Mouse (Mus musculus): Measurements from ENCODE around the gene Catsperd.
"Not testable (repeated sequence)": the region's sequence is repeated elsewhere in the genome, so short reads cannot be mapped to it uniquely, and the experiment has no call there.

The Catsperd gene

DNA sequence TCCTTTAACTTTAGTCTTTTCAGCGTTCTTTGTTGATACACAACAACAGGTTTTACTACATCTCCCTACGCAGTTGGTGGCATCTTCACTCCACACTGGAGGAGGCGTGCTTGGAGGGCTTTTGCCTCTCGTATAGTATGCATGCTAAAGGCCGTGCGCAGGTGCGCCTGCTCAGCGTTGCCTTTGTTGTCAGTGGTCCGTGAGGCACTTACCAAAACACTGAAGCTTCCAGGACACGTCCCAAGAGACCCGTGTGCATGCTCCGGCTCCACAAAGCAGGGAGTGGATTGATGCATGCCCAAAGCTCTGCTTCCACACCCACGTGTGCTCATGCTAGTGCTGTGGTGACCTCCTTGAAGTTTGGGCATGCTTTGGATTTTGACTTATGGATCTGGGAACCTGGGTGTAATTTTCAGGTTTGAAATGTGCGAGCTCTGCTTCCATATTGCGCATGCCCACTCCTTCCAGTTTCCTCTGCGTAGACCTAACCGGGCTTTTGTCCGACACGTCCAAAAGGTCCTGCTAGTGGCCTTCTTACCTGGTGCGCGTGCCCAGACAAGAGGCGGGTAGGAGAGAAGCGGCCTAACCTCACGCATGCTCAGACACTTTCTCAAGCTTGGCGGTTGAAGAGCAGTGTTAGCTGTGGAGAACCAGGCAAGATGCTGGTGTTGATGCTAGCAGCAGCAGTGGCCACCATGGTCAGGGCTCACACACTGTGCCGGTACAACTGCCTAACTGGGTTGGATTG, at the start of gene Catsperd:
TSS of gene Catsperd (plus strand) at position 614 of the 748 bp plus-strand sequence.
- DNase-seq, result peak; percentile 56 to 75

DNA sequence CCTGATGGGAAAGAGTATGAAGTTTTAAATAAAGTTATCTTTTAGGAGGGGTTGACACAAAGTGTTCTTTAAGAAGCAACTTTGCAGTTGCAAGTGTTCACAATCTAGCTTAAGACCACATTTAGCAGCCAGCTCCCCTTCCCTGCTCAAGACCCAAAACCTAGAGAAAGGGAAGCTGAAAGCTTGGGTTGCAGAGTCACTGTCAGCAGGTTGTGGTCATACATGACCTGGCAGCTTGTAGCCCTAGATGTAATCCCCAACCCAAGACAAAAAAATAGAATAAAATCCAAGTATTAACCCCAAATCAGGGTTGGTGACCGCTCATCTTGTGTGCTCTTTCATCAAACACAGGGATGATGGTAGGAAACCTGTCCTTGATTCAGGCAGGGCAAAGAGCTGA, 44.9 kb upstream of the Catsperd start:
- no peak for DNase-seq

DNA sequence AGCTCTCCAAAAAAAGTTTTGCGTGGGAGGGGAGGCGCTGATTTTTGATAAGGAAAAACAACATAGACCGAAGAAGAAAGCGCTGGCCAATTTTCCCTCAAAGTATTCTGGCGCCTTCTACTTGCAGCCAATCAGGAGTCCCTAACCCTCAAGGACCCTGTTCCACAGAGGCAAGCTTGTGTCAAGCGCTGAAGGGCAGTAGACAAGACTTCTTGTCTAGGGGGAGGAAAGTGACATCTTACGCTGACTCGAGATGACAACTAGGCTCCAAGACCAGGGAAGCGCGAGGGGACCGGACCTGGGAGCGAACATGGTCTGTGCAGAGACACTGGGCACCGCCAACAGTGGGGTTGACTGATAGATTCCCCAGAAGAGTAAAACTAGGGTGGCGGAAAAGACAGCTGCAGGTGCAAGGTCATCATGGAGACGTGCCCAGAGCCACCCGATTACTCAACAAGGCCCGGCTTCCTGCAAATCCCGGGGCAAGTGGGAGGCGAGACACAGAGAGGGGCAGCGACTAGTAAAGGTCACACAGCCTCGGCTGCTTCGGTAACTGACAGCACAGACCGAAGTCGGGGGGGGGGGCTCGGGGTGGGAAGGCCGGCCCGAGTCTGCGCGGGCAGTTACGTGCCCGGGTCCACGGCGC, 44.2 kb upstream of the Catsperd start:
- no peak for DNase-seq

DNA sequence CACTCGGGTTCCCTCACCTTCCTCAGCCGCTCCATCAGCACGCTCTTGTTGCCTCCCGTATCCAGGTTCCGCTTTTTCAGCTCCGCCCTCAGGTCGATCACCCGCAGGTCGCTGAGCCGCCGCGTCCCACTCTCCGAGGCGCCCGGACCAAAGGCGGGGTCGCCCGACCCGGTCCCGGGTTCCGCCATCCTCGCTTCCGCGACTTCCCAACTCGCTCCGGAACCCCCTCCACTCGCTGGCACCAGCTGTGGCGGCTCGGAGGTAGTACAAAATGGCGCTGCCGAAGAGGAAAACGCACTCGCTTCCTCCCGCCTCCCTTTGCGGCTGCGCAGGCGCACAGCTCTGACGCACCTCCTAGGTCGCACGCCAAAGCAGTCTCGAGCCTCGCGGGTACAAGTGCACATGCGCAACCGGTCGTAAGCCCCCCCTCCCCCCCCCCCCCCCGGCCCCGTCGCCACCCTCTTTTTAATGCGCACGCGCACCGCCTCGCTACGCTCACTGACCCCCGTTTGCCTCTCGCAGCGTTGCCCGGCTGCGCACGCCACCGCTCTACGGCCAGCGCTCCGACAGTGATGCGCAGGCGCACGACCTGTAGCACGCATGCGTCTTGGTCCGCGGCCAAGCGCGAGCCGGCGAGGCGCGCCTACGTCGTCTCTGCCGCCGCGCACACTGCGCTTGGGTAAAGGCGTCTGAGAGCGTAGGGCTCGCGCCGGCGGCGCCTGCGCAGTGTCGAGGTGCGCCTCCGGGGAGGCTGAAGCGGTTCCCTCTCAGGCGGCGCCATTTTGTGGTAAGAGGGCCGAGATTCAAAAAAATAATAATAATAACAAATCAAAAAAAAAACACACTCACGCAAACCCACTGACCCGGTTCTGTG, 43.4 kb upstream of the Catsperd start, which contains the start of the genes Safb2 and Safb:
TSS of gene Safb2 (minus strand) at position 329 of the 874 bp plus-strand sequence.
TSS of gene Safb (plus strand) at position 569 of the 874 bp plus-strand sequence.
- DNase-seq, result peak; percentile 99 to 100

DNA sequence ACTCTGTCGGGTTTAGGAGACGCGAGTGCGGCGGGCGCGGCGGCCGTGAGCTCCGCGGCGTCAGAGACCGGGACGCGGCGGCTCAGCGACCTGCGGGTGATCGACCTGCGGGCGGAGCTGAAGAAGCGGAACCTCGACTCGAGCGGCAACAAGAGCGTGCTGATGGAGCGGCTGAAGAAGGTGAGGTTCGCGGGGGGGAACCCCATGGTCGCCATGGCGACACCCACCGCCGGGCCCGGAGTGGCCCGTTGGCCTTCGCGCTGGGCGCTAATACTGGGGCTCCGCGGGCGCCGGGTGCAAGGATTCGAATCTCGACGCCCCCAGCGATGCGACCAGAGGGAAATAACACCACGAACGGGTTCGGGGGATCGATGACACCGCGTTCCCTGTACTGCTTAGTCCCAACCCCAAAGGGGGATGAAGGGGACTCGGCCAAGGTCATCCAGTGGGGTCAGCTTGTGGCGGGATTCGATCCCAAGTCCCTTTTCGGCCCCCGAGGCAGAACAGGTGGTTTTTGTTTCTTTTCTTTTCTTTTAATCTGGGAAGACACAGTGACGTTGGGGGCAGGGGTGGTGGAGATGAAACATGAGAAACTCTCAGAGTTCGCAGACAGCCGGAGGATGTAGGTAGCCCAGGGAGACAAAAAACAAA, 42.6 kb upstream of the Catsperd start:
- DNase-seq, result peak; percentile 63 to 76

DNA sequence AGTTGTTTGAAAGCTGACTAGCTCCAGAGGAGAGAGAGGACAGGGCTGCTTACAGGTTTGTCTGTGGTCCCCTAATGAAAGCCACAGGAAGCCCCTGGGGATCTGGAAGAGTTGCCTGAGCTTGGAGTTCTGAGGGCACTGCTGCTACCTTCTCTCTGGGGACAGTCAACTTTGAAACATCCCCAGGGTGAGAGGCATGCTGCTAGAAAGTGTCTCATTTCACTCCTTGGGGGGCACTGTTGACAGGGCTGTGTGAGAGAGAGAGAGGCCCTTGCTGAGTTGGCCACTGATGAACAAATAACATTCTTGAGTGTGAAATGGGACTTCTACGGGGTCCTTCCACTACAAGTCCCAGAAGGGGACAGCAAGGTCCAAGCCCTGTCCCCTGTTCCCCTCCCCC, 40.2 kb upstream of the Catsperd start:
- DNase-seq, result no peak

DNA sequence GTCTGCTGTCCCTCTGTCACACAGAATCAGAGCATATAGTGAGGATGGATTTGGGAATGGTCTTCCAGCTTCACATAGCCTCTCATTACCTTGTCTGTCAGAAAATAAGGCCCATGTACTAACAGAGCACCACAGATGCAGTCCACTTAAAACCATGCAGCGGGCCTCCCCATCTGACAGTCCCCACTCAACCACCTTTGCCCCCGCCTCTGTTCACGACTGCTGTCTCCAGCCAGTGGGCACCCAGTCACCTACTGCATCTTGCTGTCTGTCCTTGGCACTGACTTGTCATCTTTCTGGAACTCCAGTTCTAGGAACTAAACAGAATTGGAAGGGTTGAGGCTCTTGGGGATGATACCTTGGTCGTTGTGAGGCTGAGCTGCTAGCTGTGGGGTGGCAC, 39.0 kb upstream of the Catsperd start:
- no peak for DNase-seq

DNA sequence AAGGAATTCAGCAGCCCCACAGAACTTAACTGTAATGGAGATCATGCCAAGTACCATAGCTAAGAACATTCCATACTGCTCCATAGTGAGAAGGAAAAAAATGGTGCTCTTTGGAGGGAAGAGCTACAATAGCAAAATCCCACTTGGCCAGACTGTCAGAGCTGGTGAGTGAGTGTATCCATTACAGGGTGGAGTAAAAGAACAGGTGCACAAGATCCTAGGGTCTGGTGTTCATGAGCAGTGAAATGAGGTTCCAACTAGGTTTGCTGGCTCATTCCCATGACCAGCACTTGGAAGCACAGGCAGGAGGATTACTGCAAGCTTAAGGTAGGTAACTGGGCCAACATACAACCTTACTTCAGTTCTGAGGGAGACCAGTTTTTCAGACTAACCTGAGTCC, 35.4 kb upstream of the Catsperd start:
- DNase-seq, result no peak

DNA sequence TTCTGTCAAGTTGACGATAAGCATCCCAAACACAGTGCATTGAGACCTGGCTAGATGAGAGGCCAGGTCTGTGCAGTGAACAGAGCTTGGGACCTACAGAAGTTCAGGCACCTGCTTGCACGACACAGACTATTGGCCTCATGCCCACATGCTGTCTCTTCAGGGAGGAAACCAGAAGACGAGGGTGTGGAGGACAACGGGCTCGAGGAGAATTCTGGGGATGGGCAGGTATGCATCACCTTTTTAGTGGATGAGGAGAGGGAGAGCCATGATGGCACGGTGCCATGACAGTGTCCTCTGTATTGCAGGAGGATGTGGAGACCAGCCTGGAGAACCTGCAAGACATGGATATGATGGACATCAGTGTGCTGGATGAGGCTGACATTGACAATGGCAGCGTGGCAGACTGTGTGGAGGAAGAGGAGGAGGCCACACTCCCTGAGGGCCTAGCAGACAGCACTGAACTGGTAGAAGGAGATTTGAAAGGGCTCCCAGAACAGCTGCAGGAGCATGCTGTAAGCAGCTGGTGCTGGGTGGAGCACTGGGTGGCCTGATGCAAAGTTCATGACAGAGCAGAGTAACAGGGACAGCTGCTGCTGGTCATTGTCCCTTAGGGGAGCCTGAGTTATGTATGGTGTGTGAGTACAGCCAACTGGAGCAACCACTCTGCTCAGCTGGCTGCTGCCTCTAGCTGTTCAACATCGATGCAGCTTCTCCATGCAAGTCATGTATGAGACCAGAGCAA, 34.2 kb upstream of the Catsperd start:
- peak in 1 of 2 experiments; percentile 49 for DNase-seq

DNA sequence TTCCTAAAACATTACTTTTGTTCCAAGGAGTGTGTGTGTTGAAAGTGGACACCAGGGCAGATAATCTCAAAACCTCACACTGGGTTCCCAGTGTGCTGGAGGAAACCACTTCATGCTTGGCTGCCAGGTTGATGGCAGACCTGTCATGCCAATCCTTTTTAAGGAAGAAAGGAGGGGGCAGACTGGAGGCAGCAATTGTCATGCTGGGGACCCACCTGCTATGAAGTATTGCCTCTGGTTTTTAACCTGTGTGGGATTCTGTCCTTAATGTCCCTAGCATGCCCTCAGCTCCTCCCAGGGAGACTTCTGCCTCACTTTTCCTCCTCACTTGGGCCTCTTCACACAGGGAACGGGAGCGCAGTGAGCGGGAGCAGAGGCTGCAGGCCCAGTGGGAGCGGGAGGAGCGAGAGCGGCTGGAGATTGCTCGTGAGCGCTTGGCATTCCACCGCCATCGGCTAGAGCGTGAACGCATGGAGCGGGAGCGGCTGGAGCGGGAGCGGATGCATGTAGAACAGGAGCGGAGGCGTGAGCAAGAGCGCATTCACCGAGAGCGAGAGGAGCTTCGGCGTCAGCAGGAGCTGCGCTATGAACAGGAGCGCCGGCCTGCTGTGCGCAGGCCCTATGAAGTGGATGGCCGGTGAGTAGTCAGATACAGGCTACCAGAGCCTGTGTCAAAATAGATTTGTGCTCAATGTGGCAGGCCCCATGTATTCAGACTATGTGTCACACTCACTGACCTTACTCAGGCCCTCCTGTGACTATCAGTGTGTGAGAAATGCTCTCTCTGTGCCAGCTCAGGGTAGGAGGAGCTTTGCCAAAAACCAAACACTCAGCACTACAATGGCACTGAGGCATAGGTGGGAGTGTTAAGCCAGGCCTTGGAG, 24.5 kb upstream of the Catsperd start:
- DNase-seq, result no peak

DNA sequence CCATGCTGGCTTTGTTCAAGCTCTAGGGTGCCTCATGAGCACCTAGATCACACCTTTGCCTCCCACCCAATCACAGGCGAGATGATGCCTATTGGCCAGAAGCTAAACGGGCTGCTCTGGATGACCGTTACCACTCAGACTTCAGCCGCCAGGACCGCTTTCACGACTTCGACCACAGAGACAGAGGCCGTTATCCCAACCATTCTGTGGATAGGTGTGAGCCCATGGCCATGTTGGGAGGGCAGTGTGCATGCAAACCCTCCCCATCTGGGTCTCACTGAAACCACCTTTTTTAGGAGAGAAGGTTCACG, 23.9 kb upstream of the Catsperd start:
- no peak for DNase-seq

DNA sequence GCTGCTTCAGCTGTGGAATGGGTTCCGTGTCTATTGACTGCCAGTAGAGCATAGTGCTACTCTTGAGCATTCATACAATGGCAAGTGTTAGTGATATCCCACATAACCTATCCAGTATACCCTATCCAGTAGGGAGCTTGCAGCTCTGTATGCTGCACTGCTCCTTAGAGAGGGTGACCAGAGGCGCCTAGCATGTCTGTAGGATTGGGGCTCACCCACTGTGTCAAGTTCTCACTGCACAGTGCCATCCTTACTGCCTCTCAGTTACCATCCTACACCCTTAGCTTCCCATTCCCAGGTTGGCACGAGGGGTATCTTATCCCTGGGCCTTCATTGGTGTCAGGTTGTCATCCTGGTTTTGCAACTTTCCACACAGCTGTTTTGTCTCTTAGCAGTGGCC, 23.5 kb upstream of the Catsperd start:
- no peak for DNase-seq

DNA sequence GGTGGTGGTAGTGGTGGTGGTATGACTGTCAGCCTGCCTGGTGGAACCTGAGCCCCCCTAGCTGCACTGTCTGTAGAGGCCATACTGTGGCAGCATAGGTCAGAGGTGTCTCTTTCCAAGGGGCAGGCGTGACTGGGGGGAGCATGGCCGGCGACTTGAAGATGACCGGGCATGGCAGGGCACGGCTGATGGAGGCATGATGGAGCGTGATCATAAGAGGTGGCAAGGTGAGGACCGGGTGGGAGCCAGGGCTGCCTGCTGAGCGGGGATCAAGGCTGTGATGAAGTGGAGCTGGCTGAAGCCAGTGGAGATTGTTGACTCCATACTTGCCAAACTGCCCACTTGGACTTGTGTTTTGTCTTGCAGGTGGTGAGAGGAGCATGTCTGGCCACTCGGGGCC, 22.5 kb upstream of the Catsperd start:
- no peak for DNase-seq

DNA sequence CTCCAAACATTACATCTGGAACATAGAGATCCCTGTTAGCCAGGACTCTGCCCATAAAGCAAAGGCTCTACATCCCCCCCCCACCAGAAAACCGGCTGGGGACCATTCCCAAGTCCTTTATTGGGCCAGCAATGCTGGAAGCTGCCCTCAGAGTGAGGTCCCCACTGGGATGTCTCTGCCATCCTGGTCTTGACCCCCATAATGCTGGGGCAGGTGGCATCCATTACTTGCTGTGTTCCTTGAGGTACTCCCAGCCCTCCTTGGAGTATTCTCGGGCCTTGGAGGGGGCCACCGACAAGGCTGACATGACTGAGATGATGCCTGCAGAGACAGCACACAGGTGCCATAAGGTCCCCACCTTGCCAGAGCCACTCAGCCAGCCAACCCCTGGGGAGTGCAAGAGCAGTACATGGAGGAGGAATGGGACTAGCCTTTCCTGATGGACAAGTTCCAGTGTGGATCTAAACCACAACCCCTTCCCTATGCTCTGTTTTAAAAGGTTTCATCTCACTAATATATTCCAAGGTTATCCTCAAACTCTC, 20.4 kb upstream of the Catsperd start:
- no peak for DNase-seq

DNA sequence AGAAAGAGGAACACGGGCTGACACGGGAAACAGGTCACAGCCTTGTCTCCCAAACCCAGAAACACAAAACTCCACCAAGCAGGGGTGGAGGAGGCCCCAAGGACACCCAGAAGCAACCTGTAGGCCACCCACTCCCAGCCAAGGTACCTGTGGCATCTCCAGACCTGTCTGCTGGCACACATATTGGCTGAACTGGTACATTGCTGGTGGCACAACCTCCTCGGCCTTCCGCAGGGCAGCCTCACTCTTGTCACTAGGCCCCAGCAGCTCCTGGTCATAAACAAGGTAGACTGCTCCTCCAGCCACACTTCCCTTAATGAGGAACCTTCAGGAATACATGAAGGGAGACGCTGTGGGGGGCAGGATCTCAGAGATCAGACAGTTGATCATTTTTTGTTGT, 19.2 kb upstream of the Catsperd start:
- DNase-seq, result peak in 1 of 2 experiments; percentile 18

DNA sequence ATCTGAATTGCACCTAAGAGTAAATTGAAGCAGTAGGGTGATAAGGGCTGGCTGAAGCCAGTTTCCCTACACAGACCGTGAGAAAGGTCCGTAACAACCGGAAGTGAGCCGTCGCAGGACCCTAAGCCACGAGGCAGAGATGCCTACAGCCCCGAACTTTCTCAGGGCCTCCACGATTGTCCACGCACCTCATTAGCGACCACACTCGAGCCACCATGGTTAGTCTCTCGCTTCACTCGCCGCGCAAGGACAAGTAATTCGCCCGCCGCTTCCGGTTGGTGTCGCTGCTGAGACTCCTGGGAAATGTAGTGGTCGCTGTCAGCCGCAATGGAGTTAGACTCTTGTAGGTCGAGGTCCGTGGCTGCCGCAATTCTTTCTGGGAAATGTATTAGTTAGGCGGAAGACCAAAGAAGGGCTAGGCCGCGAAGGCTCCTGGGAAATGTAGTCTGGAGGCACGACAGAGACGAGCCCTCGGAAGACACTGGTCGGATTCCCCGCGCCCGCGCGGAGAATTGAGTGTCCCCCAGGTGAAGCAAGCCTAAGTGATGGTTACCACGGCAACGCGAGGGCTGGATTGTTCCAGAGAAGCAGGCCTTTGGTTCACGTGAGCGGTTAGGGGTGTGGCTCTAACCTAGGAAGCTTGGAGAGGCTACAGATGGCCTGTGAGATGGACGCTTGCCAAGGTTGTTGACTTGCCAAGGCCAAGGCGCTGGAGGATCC, 18.3 kb upstream of the Catsperd start, which contains the start of gene 2410015M20Rik:
TSS of gene 2410015M20Rik (minus strand) at position 320 of the 720 bp plus-strand sequence.
- DNase-seq, result peak; percentile 94 to 96

DNA sequence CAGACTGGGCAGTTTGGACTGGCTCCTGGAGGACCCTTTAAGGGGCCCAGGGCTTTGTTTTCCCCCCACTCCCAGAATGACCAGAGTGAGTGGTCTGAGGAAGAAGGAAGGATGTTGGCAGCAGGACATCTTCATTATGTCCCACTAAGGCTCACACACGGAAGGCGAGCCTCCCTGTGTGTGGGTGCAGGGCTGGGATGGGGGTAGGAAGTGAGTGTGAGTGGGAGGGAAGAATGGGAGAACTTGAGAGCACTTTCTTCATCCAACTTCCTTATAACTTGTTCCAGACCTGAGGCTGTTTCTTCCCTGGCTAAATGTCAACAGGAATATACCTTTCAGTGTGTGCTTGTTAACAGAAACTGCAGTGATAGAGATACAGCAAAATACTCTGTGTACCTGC, 16.6 kb upstream of the Catsperd start:
- DNase-seq, result no peak

DNA sequence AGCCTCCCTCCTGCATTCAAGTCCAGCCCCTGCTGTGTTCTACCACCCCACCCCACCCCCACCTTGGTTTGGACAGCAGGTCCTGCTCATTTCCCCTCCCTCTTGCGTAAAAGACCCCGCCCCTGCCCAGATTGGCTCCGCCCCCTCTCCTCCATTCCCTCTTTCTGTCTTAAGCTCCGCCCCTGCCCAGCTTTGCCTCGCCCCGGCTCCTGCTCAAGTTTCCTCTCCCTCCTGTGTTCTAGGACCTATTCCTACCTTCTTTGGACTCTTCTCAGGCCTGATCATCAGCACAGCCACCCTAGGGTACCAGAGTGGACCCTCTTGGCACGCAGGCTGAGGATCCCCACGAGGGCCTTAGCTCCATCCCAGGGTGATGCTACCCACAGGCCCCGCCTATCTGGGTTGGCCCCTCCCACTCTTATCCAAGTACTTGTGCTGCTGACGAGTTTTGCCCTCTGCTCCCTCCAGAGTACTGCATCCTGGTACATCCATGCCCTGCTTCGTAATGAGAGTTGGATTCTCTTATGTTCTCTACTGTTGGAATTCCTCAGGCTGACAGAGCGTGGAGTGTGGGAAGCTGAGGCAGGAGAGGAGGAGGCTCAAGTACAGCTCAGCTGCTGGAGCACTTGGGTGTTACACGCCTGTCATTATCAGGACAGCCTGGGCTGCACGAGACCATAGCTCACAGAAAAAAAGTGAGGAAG, 15.9 kb upstream of the Catsperd start:
- DNase-seq, result peak; percentile 79 to 83

DNA sequence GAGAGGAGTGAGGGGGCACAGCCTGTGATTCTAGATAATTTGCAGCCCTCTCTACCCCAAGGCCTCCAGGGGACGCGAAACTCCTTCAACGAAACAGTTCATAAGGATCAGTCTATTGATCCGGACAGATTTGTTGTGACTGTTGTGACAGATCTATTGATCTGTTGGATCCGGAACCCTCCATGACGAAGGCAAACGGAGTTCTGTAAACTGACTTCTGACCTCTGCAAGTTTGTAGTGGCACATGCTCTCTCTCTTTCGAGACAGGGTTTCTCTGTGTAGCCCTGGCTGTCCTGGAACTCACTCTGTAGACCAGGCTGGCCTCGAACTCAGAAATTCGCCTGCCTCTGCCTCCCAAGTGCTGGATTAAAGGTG, 15.4 kb upstream of the Catsperd start:
- DNase-seq, result not testable (repeated sequence)
